Mouse (Mus musculus) hematopoietic multipotent progenitor cell, adult 10-12 weeks (in vitro differentiated cells): Measurements from ENCODE around the gene Ceacam18. TPM values are rescaled to one million over a fixed set of nuclear protein-coding genes. Genes with fewer than 3 reads are reported as not detected.

Experiments
- polyA plus RNA-seq: library from polyadenylated mRNA; stranded (reverse); fragments of >175 nt; gene quantifications from 2 replicates; pipeline ENCODE4 v1.2.3, GENCODE M21; 2012; ENCODE audit warnings: low replicate concordance

Ceacam18 gene
- not detected in 2 replicates for polyA plus RNA-seq

DNA sequence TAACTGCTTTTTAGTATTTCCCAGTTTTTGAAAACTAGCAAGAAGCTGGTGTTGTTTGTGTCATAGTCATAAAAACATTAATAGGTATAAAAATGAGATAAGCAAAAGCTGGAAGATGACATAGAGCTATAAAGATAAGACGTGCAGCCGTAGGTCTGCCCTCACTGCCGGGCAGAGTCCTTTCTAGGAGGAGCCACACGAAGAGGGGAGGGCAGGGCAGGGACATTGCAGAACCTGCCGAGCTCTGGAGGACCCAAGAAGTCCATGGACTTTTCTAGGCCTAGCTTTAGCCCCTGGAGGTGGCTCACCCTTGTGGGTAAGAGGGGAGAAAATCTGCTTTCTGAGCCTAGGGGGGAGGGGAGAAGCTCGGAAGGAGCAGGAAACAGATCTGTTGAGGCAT lies at the start of gene Ceacam18:
Ceacam18 (plus strand) TSS at position 208 of the 400 bp plus-strand sequence.

DNA sequence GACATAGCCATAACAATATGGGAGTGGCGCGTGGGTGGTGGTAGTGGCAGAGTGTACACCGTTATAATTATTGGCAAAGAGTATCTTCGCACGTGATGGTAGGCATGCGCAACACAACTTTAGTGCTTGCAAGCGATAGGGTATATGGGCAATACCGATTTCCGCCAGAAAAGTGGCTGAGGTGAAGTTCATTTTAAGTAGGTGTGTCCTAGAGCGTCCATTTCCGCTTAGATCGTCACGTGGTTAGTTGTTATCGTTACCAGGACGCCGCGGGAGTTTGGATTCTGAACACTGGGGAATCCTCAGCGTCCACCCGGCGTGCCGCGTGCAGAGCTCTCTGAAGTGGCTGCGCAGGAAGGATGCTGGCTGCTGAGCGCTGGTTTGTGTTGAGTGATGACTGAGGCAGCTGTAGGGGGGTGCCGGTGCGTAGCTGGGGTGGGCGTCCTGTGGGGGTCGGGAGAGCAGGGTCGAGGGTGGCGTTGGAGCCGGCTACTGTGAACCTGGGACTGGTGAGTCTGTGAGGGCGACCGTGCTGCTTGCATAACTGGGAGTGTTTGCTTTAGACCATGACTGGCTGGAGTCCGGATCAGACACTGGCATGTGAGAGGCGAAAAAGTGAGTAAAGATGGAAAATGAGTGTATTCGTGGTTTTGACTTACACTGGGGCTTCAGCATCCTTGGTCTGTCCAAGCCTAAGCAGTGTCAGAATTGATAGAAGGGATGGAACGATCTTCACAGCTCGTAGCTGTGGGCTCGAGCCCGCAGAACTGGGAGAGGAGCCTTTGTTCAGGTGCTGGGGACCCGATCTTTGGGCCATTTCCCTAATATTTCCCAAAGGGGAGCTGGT lies 27.4 kb upstream of the Ceacam18 start, which contains the start of gene Zfp819:
Zfp819 (plus strand) TSS at position 274 of the 847 bp plus-strand sequence.

DNA sequence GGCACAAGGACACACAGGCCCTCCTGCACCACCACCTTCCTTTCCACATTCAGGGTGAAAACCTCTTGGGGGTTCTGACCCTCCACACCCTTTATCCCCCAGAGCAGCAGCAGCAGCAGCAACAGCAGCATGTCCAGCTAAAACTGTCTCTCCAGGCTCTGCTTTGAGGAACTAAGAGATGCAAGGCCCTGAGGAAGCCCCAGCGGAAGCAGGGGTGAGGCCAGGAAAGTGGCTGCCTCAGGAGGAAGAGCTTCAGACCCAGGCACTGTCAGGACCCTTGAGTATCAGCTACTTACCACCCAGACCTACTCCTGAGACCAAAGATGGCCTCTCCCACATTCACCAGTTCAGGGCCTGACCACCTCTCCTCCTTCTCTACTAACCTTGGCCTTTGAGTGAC lies 25.5 kb downstream of the Ceacam18 start, which contains the start of gene Siglece:
Siglece (minus strand) TSS at position 160 of the 400 bp plus-strand sequence.

DNA sequence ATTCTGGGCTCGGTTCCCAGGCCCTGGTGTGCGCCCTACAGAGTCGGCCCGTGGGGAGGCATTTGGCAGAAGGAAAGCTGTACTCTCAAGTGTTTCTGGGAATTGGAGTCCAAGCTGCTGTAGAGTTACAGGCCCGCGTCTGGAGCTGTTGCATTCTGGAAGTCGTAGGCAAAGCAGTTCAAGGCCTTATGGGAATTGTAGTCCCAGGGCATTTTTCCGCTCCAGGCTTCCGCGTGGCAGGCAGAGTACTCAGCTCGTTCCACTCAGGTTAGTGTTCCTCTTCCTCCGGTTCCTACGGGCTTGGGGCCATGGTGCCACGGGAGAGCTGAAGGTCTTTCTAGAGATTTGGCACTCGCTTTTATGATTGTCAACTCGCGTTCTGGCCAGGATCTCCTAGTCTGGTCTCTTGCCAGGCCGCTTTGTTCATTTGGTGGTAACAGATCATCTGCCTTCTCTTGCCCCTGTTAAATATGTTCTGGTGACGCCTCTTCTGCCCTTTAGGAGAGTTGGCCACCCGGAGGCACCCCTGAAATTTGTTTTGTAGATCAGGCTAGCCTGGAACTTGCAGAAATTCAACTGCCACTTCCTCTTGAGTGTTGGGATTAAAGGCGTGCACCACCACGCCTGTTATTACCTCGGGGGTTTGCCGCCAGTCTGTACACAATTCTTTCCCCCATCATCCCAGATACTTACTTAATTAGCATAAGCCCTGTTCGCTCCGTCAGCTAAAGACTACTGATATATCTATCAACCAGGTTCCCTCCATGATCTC lies 37.5 kb downstream of the Ceacam18 start, which contains the start of gene Ctu1:
Ctu1 (plus strand) TSS at position 208 of the 772 bp plus-strand sequence.

DNA sequence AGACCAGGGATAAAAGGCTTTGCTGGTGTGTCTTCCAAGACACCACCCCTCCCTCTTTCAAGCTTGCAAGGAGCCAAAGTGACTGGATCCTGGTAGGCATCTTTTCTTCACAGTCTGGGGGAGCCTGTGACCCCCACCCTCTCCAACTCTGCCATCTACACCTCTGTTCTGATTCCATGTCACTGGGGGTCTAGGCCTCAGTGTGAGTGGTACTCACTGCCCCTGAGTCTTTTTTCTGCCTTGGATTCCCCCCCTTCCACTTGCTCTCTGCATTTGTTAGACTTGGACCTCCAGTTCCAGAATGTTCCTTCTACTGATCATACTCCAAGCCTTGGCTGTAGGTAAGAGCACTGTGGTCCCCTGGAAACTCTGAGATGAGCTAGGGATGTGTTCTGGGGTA lies 55.6 kb downstream of the Ceacam18 start, which contains the start of gene Klk14:
Klk14 (plus strand) TSS at position 301 of the 400 bp plus-strand sequence.

Other genes starting within 250 kb of the Ceacam18 start
- 125 and 150 TPM in 2 replicates for gene Siglecg, start 226.5 kb upstream of the Ceacam18 start, polyA plus RNA-seq
- gene Lim2, start 207.0 kb upstream of the Ceacam18 start, polyA plus RNA-seq = 0.07 and 0.27 TPM in 2 replicates
- gene Nkg7, start 197.6 kb upstream of the Ceacam18 start, polyA plus RNA-seq = 14.5 and 30.8 TPM in 2 replicates
- 0.22 and 0.27 TPM in 2 replicates for gene Cldnd2, start 193.9 kb upstream of the Ceacam18 start, polyA plus RNA-seq
- gene Etfb, start 190.6 kb upstream of the Ceacam18 start, polyA plus RNA-seq = 49.3 and 54.9 TPM in 2 replicates
- not detected in 2 replicates for gene Gm45233, start 190.6 kb upstream of the Ceacam18 start, polyA plus RNA-seq
- gene Vsig10l, start 171.6 kb upstream of the Ceacam18 start, polyA plus RNA-seq = 14.9 and 39.1 TPM in 2 replicates
- gene Iglon5, start 144.6 kb upstream of the Ceacam18 start, polyA plus RNA-seq = 0.04 and 0.28 TPM in 2 replicates
- 0.07 TPM in 1 of 2 replicates, not detected in the other for gene 4931406B18Rik, start 128.8 kb upstream of the Ceacam18 start, polyA plus RNA-seq
- gene Cd33, start 90.3 kb upstream of the Ceacam18 start, polyA plus RNA-seq = 11.3 and 17.5 TPM in 2 replicates
- gene Zfp658, start 72.5 kb upstream of the Ceacam18 start, polyA plus RNA-seq = 1.1 and 1.3 TPM in 2 replicates
- gene Zfp719, start 55.1 kb upstream of the Ceacam18 start, polyA plus RNA-seq = 0.33 and 0.56 TPM in 2 replicates
- not detected in 2 replicates for gene Zfp819, start 27.5 kb upstream of the Ceacam18 start, polyA plus RNA-seq
- gene Siglece, start 25.5 kb downstream of the Ceacam18 start, polyA plus RNA-seq = 8.8 and 9.1 TPM in 2 replicates
- 10.6 and 22.0 TPM in 2 replicates for gene Ctu1, start 37.3 kb downstream of the Ceacam18 start, polyA plus RNA-seq
- 0.09 TPM in 1 of 2 replicates, not detected in the other for gene Klk14, start 55.7 kb downstream of the Ceacam18 start, polyA plus RNA-seq
- not detected in 2 replicates for gene Klk13, start 77.9 kb downstream of the Ceacam18 start, polyA plus RNA-seq
- gene Klk12, start 134.2 kb downstream of the Ceacam18 start, polyA plus RNA-seq = not detected in 2 replicates
- not detected in 2 replicates for gene Klk11, start 139.9 kb downstream of the Ceacam18 start, polyA plus RNA-seq
- not detected in 2 replicates for gene Klk10, start 146.3 kb downstream of the Ceacam18 start, polyA plus RNA-seq
- gene Klk9, start 157.2 kb downstream of the Ceacam18 start, polyA plus RNA-seq = not detected in 2 replicates
- 37.9 and 39.2 TPM in 2 replicates for gene Klk8, start 162.9 kb downstream of the Ceacam18 start, polyA plus RNA-seq
- gene Klk7, start 176.6 kb downstream of the Ceacam18 start, polyA plus RNA-seq = 0.08 TPM in 1 of 2 replicates, not detected in the other
- not detected in 2 replicates for gene Klk6, start 189.8 kb downstream of the Ceacam18 start, polyA plus RNA-seq
- not detected in 2 replicates for gene Klk5, start 207.3 kb downstream of the Ceacam18 start, polyA plus RNA-seq
- 0.47 and 0.77 TPM in 2 replicates for gene Klk4, start 246.5 kb downstream of the Ceacam18 start, polyA plus RNA-seq